Mouse (Mus musculus): ENCODE data around the gene Aldh2. TPM values are rescaled to one million over a fixed set of nuclear protein-coding genes. Genes with fewer than 3 reads are reported as not detected.

Aldh2 gene
- polyA plus RNA-seq, 1 experiment from 2014 or later: 24.6 TPM

- 64% methylated on average over 11 of the region's 11 CpGs for WGBS (ENCODE audit: insufficient replicate concordance)
- Histone ChIP-seq H3K9me3 (replicated peaks; ENCODE audit: control insufficient read depth, low read length) (no peaks in the 10 kb centered on the region), H3K27me3 (ENCODE audit: control insufficient read depth, insufficient read depth, low read length) (no peaks in the 10 kb centered on the region; the same call in 1 of the 2 replicates), H3K4me1 (ENCODE audit: control insufficient read depth, insufficient read depth, low read length) (peaks cover 10% of the 10 kb centered on the region), H3K4me2 (no peak overlapping the region), H3K27ac (ENCODE audit: low read depth, low read length) (no peak overlapping the region), H3K4me3 (ENCODE audit: low read depth, low read length) (no peak overlapping the region), H3K9ac (ENCODE audit: low read depth, low read length) (no peak overlapping the region), H3K36me3 (ENCODE audit: control insufficient read depth, insufficient read depth, low read length) (no peaks in the 10 kb centered on the region)
- no peak for ATAC-seq (replicated peaks; ENCODE audit: insufficient number of reproducible peaks, low FRiP score, low TSS enrichment)
These were observed 2.1 kb downstream of the Aldh2 start for GRCm38 (mm10) chr5:121591417-121592063.

DNA sequence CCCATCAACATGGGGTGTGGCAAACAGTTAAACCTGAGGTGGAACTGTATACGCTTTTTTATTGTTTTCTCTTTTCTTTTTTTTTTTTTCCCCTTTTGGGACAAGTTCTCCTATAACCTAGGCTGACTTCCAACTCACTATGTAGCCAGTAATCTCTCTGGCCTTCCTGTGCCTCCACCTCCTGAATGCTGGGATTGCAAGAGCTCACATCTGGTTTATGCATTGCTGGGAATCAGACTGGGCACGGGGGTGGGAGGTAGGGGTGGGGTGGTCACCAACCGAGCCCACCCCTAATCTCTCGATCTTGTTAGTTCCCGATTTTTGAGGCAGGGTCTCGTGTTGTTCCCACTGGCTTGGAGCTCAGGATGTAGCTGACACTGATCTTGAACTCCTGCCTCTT lies 3.7 kb downstream of the Aldh2 start:
- H3K9ac ChIP-seq (ENCODE audit: low read depth, low read length): no peak overlapping the region
- H3K27me3 ChIP-seq (ENCODE audit: control insufficient read depth, insufficient read depth, low read length): no peaks in the 10 kb centered on the region; the same call in 1 of the 2 replicates
- ATAC-seq (replicated peaks; ENCODE audit: insufficient number of reproducible peaks, low FRiP score, low TSS enrichment): no peak
- WGBS (ENCODE audit: insufficient replicate concordance): 80% methylated on average over 6 of the region's 6 CpGs
- no peak overlapping the region for H3K4me2 ChIP-seq
- H3K4me1 ChIP-seq (ENCODE audit: control insufficient read depth, insufficient read depth, low read length): peaks cover 5% of the 10 kb centered on the region
- no peaks in the 10 kb centered on the region for H3K9me3 ChIP-seq (replicated peaks; ENCODE audit: control insufficient read depth, low read length)
- no peaks in the 10 kb centered on the region for H3K36me3 ChIP-seq (ENCODE audit: control insufficient read depth, insufficient read depth, low read length)
- H3K27ac ChIP-seq (ENCODE audit: low read depth, low read length): no peak overlapping the region
- no peak overlapping the region for H3K4me3 ChIP-seq (ENCODE audit: low read depth, low read length)

- H3K36me3 ChIP-seq (ENCODE audit: control insufficient read depth, insufficient read depth, low read length): no peaks in the 10 kb centered on the region
- no peak overlapping the region for H3K4me2 ChIP-seq
- WGBS (ENCODE audit: insufficient replicate concordance): 62% methylated on average over 6 of the region's 6 CpGs
- no peak overlapping the region for H3K9ac ChIP-seq (ENCODE audit: low read depth, low read length)
- no peak for ATAC-seq (replicated peaks; ENCODE audit: insufficient number of reproducible peaks, low FRiP score, low TSS enrichment)
- H3K27me3 ChIP-seq (ENCODE audit: control insufficient read depth, insufficient read depth, low read length): no peaks in the 10 kb centered on the region
- H3K4me1 ChIP-seq (ENCODE audit: control insufficient read depth, insufficient read depth, low read length): 0 out of 2 replicates have a peak, but pooled peaks cover 6% of the 10 kb centered on the region
- no peaks in the 10 kb centered on the region for H3K9me3 ChIP-seq (replicated peaks; ENCODE audit: control insufficient read depth, low read length)
- H3K4me3 ChIP-seq (ENCODE audit: low read depth, low read length): no peak overlapping the region
- H3K27ac ChIP-seq (ENCODE audit: low read depth, low read length): no peak overlapping the region
These were observed 7.1 kb downstream of the Aldh2 start for GRCm38 (mm10) chr5:121586400-121587039.

- ATAC-seq (replicated peaks; ENCODE audit: insufficient number of reproducible peaks, low FRiP score, low TSS enrichment): no peak
- Histone ChIP-seq H3K4me1 (ENCODE audit: control insufficient read depth, insufficient read depth, low read length) (0 out of 2 replicates have a peak, but pooled peaks cover 6% of the 10 kb centered on the region), H3K27ac (ENCODE audit: low read depth, low read length) (no peak overlapping the region), H3K4me3 (ENCODE audit: low read depth, low read length) (no peak overlapping the region), H3K9ac (ENCODE audit: low read depth, low read length) (no peak overlapping the region), H3K9me3 (replicated peaks; ENCODE audit: control insufficient read depth, low read length) (no peaks in the 10 kb centered on the region), H3K4me2 (no peak overlapping the region), H3K36me3 (ENCODE audit: control insufficient read depth, insufficient read depth, low read length) (no peaks in the 10 kb centered on the region), H3K27me3 (ENCODE audit: control insufficient read depth, insufficient read depth, low read length) (no peaks in the 10 kb centered on the region)
- 73% methylated on average over 5 of the region's 5 CpGs for WGBS (ENCODE audit: insufficient replicate concordance)
These were observed 7.9 kb downstream of the Aldh2 start for GRCm38 (mm10) chr5:121585699-121586098.

GRCm38 (mm10) chr5:121585005-121585404 lies 8.6 kb downstream of the Aldh2 start:
- H3K9ac ChIP-seq (ENCODE audit: low read depth, low read length): no peak overlapping the region
- H3K4me1 ChIP-seq (ENCODE audit: control insufficient read depth, insufficient read depth, low read length): 0 out of 2 replicates have a peak, but pooled peaks cover 6% of the 10 kb centered on the region
- no peak overlapping the region for H3K27ac ChIP-seq (ENCODE audit: low read depth, low read length)
- no peaks in the 10 kb centered on the region for H3K27me3 ChIP-seq (ENCODE audit: control insufficient read depth, insufficient read depth, low read length)
- H3K9me3 ChIP-seq (replicated peaks; ENCODE audit: control insufficient read depth, low read length): no peaks in the 10 kb centered on the region
- H3K36me3 ChIP-seq (ENCODE audit: control insufficient read depth, insufficient read depth, low read length): no peaks in the 10 kb centered on the region
- no peak overlapping the region for H3K4me3 ChIP-seq (ENCODE audit: low read depth, low read length)
- ATAC-seq (replicated peaks; ENCODE audit: insufficient number of reproducible peaks, low FRiP score, low TSS enrichment): no peak
- H3K4me2 ChIP-seq: no peak overlapping the region
- WGBS (ENCODE audit: insufficient replicate concordance): 92% methylated on average over 10 of the region's 10 CpGs

GRCm38 (mm10) chr5:121583765-121584501 lies 9.7 kb downstream of the Aldh2 start:
- Histone ChIP-seq H3K4me2 (no peak overlapping the region), H3K27me3 (ENCODE audit: control insufficient read depth, insufficient read depth, low read length) (no peaks in the 10 kb centered on the region), H3K4me1 (ENCODE audit: control insufficient read depth, insufficient read depth, low read length) (0 out of 2 replicates have a peak, but pooled peaks cover 6% of the 10 kb centered on the region), H3K27ac (ENCODE audit: low read depth, low read length) (no peak overlapping the region), H3K9ac (ENCODE audit: low read depth, low read length) (no peak overlapping the region), H3K4me3 (ENCODE audit: low read depth, low read length) (no peak overlapping the region), H3K9me3 (replicated peaks; ENCODE audit: control insufficient read depth, low read length) (no peaks in the 10 kb centered on the region), H3K36me3 (ENCODE audit: control insufficient read depth, insufficient read depth, low read length) (peaks cover 3% of the 10 kb centered on the region; the same call in 1 of the 2 replicates)
- 54% methylated on average over 12 of the region's 12 CpGs for WGBS (ENCODE audit: insufficient replicate concordance)
- peak; percentile 74 for ATAC-seq (replicated peaks; ENCODE audit: insufficient number of reproducible peaks, low FRiP score, low TSS enrichment)

DNA sequence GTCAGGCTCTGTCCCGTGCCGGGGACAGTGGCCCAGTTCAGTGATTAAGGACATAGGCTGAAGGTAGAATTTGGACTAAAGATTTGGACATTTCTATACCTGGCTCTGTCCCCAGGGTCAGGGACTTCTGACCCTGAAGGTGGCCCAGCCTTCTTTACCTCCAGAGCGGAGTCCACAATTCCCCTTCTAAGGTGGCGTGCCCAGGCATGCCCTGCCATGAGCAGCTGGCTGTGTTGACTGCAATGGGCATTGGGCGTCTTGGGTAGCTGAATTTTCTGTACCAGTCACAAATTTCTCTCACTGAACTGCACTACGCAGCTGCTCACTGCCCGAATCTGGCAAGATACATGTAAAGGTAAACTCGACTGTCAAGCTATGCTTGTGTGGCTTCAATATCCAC lies 11.7 kb downstream of the Aldh2 start:
- Histone ChIP-seq H3K27me3 (ENCODE audit: control insufficient read depth, insufficient read depth, low read length) (no peaks in the 10 kb centered on the region), H3K9ac (ENCODE audit: low read depth, low read length) (no peak overlapping the region), H3K36me3 (ENCODE audit: control insufficient read depth, insufficient read depth, low read length) (peaks cover 3% of the 10 kb centered on the region; the same call in 1 of the 2 replicates), H3K27ac (ENCODE audit: low read depth, low read length) (no peak overlapping the region), H3K4me2 (no peak overlapping the region), H3K4me1 (ENCODE audit: control insufficient read depth, insufficient read depth, low read length) (0 out of 2 replicates have a peak, but pooled peaks cover 6% of the 10 kb centered on the region), H3K4me3 (ENCODE audit: low read depth, low read length) (no peak overlapping the region), H3K9me3 (replicated peaks; ENCODE audit: control insufficient read depth, low read length) (no peaks in the 10 kb centered on the region)
- 88% methylated on average over 8 of the region's 8 CpGs for WGBS (ENCODE audit: insufficient replicate concordance)
- no peak for ATAC-seq (replicated peaks; ENCODE audit: insufficient number of reproducible peaks, low FRiP score, low TSS enrichment)

GRCm38 (mm10) chr5:121576927-121577488 lies 16.6 kb downstream of the Aldh2 start:
- Histone ChIP-seq H3K9me3 (replicated peaks; ENCODE audit: control insufficient read depth, low read length) (no peaks in the 10 kb centered on the region), H3K4me3 (ENCODE audit: low read depth, low read length) (no peak overlapping the region), H3K36me3 (ENCODE audit: control insufficient read depth, insufficient read depth, low read length) (peaks cover 3% of the 10 kb centered on the region; the same call in 1 of the 2 replicates), H3K4me1 (ENCODE audit: control insufficient read depth, insufficient read depth, low read length) (no peaks in the 10 kb centered on the region), H3K9ac (ENCODE audit: low read depth, low read length) (no peak overlapping the region), H3K27ac (ENCODE audit: low read depth, low read length) (no peak overlapping the region), H3K27me3 (ENCODE audit: control insufficient read depth, insufficient read depth, low read length) (no peaks in the 10 kb centered on the region), H3K4me2 (no peak overlapping the region)
- ATAC-seq (replicated peaks; ENCODE audit: insufficient number of reproducible peaks, low FRiP score, low TSS enrichment): no peak
- 79% methylated on average over 11 of the region's 11 CpGs for WGBS (ENCODE audit: insufficient replicate concordance)
